Mouse (Mus musculus) cerebellum, postnatal 36 days (tissue): ENCODE data around the gene Kmt2c.
"Not testable (repeated sequence)": the region's sequence is repeated elsewhere in the genome, so short reads cannot be mapped to it uniquely, and the experiment has no call there.

ENCODE experiments used
- DNase-seq, 2 experiments: peaks; one replicate each; pipeline ENCODE4 v3.0.0; 2021 to 2022; ENCODE audit warnings: mixed read lengths in 2 of 2

The Kmt2c gene

GRCm38 (mm10) chr5:25515767-25516166 lies 17.2 kb upstream of the Kmt2c start, which contains the start of gene Cct8l1:
TSS of gene Cct8l1 (plus strand) at chr5:25516067.
- DNase-seq: no peak

- DNase-seq: no peak
Observed at GRCm38 (mm10) chr5:25506041-25506440, 7.5 kb upstream of the Kmt2c start.

DNA sequence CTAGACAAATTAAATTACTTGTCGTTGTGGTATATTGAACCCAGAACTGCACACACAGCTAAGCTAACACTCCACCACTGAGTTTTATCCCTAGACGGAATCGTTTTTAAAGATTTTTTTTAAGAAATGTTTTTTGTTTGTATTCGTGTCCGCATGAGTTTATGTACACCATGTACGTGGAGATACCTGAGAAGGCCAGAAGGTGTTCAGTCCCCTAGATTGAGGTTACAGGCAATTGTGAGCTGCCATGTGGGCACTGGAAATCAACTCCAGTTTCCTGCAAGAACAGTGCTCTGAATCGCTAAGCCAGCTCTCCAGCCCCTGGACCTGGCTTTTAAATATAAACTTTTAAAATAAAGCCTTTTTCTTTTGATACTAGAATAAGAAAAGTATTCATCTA lies 2.1 kb upstream of the Kmt2c start:
- peak in 1 of 2 experiments; percentile 19 for DNase-seq

GRCm38 (mm10) chr5:25499423-25500398 lies 1.1 kb upstream of the Kmt2c start:
- peak; percentile 99 to 100 for DNase-seq

DNA sequence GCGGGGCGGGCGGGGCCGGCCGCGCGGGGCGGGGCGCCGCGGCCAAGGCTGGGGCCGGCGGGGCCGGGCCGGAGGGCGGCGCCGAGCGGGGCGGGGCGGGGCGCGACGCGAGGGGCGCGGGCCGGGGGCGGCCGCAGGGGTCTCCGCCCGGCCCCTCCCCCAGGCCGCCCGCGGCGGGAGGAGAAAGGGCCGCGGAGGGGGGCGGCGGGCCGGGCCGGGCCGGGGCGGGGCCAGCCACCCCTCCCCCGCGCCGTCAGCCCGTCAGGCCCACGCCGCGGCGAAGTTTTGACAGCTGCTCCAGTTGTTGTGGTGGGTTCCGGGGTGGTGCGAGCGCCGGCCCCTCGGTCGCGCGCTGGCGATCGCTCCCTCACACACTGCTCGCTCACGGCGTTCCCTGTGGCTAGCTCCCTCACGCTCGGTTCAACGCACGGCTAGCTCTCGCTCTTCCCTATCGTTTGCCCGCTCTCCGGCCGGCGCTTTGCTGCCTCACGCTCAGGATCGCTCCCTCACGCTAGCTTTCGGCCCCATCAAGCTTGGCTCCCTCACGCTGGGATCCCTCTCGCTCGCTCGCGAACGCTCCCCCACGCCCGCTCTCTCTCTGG lies 339 bp upstream of the Kmt2c start:
- no peak for DNase-seq

- peak; percentile 56 to 59 for DNase-seq
Observed at GRCm38 (mm10) chr5:25497720-25498345, 750 bp downstream of the Kmt2c start.

GRCm38 (mm10) chr5:25497369-25497719 lies 1.2 kb downstream of the Kmt2c start:
- DNase-seq: peak in 1 of 2 experiments; percentile 16

DNA sequence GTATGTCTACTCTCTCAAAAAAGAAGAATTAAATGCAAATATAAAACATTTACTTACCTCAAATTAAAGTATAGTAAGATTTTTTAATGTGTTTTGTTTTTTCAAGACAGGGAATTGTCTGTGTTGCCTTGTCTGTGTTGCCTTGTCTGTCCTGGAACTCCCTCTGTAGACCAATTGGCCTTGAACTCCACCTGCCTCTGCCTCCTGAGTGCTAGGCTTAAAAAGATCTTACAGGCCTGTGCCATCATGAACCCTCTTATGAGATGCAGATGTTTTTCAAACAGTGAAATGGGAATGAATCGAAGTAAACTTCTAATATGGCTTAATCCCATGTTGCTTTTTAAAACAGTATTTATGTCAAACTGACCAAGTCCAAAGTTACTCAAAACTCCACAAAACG lies 1.9 kb downstream of the Kmt2c start:
- no peak for DNase-seq

GRCm38 (mm10) chr5:25478863-25479262 lies 19.7 kb downstream of the Kmt2c start:
- no peak for DNase-seq

DNA sequence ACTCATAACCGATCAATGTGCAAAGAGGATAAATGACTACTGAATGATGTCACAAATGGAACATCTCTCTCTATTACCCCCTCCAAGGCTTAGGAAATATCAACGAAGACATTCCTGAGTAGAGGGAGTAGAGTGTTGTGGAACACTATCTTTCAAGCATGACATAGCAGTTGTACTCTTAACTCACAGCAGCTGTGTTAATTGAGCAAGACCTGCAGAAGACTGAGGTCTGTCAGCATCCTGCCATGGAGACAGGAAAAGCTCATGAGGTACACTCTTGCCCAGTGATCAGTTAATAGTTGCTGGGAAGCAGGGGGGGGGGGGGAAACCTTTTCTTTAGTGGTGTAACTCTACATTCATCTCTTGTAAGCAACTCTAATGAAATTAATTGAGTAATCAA lies 22.8 kb downstream of the Kmt2c start:
- DNase-seq: no peak

DNA sequence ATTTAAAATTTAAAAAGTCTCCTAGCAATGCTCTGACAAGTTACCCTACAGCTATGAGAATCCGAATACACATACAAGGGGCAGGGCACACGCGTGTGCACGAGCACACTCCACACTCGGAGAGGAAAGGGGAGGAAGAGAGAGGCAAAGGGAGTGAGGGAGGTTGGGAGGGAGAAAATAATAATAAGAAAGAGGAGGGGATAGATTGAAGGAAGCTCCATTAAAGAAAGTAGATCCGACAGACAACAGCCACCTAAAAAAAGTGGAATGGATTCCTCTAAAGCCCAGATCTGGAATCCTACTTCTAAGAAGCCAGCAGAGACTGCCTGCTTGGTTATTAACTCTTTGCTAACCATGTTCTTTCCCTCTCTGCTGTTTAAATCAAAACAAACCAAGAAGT lies 26.5 kb downstream of the Kmt2c start:
- DNase-seq: no peak

GRCm38 (mm10) chr5:25461956-25462355 lies 36.6 kb downstream of the Kmt2c start:
- no peak for DNase-seq

- DNase-seq: not testable (repeated sequence)
Observed at GRCm38 (mm10) chr5:25455432-25455831, 43.2 kb downstream of the Kmt2c start.

GRCm38 (mm10) chr5:25452691-25453090 lies 45.9 kb downstream of the Kmt2c start:
- no peak for DNase-seq

- no peak for DNase-seq
Observed at GRCm38 (mm10) chr5:25437508-25437907, 61.1 kb downstream of the Kmt2c start.

DNA sequence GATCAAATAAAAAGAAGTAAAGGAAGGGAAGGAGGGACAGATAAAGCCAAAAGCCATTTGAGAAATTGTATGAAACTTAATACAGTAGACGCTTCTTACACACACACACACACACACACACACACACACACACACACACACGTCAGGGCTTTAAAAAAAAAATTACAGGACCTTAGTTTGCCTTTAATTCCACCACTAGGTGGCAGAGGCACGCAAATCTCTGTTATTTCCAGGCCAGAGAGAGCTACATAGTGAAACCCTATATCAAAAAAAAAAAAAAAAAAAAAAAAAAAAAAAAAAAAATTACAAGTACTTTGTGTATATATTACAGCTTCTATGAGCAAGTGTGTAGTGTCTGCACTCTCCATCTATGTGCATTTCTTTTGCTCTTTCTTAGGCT lies 62.5 kb downstream of the Kmt2c start:
- DNase-seq: peak; percentile 51 to 57

DNA sequence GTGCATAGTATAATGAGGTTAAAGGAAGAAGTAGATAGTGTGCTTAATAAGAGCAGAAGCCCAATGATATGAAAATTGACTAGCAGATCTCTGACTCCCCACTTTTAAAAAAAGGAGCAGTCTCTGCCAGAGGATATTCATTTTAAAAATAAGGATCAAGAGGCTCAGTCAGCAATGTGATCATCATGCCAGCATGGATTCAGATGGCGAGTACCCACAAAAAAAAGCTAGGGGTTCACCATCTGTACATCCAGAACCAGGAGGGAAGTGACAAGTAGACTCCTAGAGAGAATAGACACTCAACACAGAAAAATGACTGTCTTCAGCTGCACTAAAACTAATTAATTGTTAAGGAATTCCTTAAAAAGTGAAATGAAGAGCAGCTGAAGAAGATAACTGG lies 76.0 kb downstream of the Kmt2c start:
- peak in 1 of 2 experiments; percentile 17 for DNase-seq

DNA sequence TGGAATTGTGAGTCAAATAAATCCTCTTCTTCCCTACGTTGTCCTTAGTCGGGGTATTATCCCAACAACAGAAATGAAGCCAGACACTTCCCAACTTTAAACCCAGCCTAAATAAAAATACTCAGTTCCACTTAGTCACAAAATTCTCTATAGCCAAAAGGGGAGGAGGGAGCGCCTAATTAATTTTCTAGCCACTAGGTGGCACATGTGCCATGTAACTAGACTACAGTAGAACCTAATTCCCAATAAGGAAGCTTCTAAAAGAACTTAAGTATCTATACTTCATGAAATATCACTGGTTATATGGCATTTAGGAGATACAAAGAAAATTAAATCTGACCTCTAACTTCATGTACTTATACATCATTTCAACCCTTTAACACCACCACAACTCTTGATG lies 78.0 kb downstream of the Kmt2c start:
- peak; percentile 63 to 79 for DNase-seq

DNA sequence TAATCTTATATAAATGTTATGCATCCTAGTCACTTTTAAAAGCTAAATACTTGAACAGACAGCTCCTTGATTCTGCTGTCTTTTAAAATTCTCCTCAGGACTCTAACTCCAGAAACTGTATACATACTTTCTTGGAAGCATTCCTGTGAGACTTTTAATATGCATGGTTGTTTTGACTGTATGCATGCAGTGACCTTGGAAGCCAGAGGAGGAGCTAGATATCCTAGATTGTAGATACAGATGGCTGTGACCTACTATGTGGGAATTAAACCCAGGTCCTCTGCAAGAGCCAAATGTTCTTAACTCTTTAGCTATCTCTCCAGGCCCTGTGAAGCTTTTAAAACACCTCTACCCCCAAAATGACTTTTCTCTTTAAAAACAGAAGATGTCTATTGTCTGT lies 83.2 kb downstream of the Kmt2c start:
- DNase-seq: no peak

- no peak for DNase-seq
Observed at GRCm38 (mm10) chr5:25396727-25397126, 101.9 kb downstream of the Kmt2c start.

GRCm38 (mm10) chr5:25392655-25393054 lies 105.9 kb downstream of the Kmt2c start:
- DNase-seq: no peak

GRCm38 (mm10) chr5:25383581-25383980 lies 115.0 kb downstream of the Kmt2c start:
- peak; percentile 10 to 21 for DNase-seq

GRCm38 (mm10) chr5:25379188-25379587 lies 119.4 kb downstream of the Kmt2c start:
- no peak for DNase-seq

DNA sequence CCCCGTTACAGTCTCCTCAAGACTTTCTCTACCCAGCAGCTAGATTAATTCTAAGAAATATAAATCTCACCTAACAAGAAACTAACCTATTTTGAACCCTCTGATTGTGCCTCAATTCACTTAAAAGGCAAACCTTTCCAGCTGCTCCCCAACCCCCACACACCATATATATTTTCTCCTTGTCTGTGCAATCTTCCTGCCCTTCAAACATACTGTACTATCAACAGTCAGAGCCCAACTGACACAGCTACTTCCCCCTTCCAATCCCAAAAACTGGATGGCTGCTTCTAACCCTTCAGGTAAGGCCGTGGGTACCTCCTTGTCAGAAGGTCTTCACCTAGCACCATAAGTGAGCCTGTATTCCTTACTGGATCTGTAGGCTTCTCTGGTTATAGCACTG lies 130.2 kb downstream of the Kmt2c start:
- DNase-seq: no peak
